Mouse (Mus musculus): ENCODE data around the gene Apold1.

The Apold1 gene

GRCm38 (mm10) chr6:134972096-134972495 is 9.4 kb upstream of the Apold1 start:
- no peak for DNase-seq (ENCODE audit: extremely low read depth, low read depth)

- DNase-seq (ENCODE audit: extremely low read depth, low read depth), result no peak
Observed at GRCm38 (mm10) chr6:134976628-134977027, 4.9 kb upstream of the Apold1 start.

GRCm38 (mm10) chr6:134983529-134984370 is 2.2 kb downstream of the Apold1 start:
- peak; percentile 54 for DNase-seq (ENCODE audit: extremely low read depth, low read depth)

DNA sequence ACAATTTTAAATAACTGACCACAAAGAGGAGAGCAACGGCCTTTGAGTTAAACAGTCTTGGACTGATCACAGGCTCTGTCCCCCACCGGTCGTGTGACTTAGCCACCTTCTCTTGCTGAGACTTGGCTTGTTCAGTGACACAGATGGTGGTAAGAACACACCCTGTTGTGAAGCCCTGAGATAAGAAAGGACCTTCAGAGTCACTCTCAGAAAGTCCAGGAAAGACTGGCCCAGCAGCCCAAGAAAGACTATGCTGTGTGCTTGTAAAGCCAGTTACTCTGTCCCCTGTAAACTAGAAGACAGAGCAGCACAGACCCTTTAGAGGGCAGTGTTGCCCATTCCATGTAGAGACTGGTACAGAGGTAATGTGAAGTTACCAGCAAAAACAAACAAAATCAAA is 3.2 kb downstream of the Apold1 start:
- peak; percentile 80 for DNase-seq (ENCODE audit: extremely low read depth, low read depth)

GRCm38 (mm10) chr6:134988377-134988776 is 6.9 kb downstream of the Apold1 start:
- no peak for DNase-seq (ENCODE audit: extremely low read depth, low read depth)

DNA sequence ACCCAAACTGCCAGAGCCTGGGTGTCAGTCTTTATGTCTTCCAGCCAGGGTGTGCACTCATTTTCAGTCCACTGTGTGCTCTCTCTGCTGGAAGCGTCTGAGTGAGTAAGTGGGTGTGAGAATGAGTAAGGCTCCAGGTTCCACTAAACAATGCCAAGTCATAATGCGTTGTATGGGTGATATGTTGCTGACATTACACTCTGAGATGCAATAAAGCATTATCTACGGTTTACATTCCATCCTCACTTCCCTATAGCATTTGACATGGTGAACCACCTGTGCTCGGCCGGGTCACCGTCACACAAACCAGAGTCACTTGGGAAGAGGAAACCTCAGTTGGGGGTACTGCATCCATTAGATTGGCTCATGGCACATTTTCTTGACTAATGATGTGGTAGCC is 9.2 kb downstream of the Apold1 start:
- no peak for DNase-seq (ENCODE audit: extremely low read depth, low read depth)

GRCm38 (mm10) chr6:134994031-134994651 is 12.6 kb downstream of the Apold1 start:
- DNase-seq (ENCODE audit: extremely low read depth, low read depth), result no peak

DNA sequence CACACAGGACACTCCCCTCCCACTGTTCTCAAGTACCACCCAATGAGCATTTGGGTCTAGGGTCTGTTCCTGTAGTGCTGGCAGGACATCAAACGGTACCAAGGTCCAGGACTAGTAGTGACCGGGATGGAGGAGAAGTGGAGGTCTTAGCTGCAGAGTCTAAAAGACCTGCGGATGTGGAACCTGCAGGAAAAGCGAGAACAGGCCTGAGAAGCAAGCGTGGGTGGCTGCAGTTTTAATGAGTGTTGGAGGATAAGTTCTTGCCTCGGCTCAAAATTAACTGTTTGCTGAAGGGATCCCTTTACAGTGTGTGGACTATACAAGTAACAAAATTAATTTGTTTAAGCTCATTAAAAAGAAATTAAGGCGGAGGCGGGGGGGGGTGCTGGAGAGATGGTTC is 13.5 kb downstream of the Apold1 start:
- no peak for DNase-seq (ENCODE audit: extremely low read depth, low read depth)

- no peak for DNase-seq (ENCODE audit: extremely low read depth, low read depth)
Observed at GRCm38 (mm10) chr6:134996918-134997317, 15.4 kb downstream of the Apold1 start.

- no peak for DNase-seq (ENCODE audit: extremely low read depth, low read depth)
Observed at GRCm38 (mm10) chr6:134998076-134998475, 16.6 kb downstream of the Apold1 start.

DNA sequence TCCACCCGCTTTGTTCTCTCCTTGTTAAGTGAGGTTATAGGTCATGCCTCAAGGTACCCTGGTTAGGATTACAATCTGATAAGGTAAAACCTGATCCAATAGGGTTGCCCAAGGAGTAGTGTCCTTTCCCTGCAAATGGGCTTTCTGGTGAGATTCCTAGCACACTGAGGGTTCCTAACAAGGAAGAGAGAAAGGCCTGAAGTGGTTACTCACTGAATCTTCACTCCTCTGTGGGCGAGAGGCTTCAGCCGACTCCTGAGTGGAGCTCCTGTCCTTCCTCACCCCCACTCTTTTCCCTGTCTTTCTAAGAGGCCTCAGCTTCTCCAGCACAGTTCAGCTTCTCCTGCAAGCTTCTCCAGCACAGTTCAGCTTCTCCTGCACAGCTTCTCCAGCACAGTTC is 17.3 kb downstream of the Apold1 start:
- no peak for DNase-seq (ENCODE audit: extremely low read depth, low read depth)

- DNase-seq (ENCODE audit: extremely low read depth, low read depth), result no peak
Observed at GRCm38 (mm10) chr6:135000272-135000671, 18.8 kb downstream of the Apold1 start.

DNA sequence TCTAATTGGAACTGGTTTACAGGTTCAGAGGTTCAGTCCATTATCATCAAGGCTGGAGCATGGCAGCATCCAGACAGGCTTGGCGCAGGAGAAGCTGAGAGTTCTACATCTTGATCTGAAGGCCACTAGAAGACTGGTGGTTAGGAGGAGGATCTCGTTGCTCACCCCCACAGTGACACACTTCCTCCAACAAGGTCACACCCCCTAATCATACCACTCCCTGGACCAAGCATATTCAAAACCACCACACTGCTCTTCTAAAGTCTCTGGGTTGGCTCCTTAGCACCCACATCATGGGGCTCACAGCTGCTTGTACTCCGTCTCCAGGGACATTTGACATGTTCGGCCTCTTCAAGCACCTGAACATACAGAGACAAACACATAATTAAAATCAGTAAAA is 20.5 kb downstream of the Apold1 start:
- DNase-seq (ENCODE audit: extremely low read depth, low read depth), result no peak

- DNase-seq (ENCODE audit: extremely low read depth, low read depth), result no peak
Observed at GRCm38 (mm10) chr6:135006372-135006771, 24.9 kb downstream of the Apold1 start.

DNA sequence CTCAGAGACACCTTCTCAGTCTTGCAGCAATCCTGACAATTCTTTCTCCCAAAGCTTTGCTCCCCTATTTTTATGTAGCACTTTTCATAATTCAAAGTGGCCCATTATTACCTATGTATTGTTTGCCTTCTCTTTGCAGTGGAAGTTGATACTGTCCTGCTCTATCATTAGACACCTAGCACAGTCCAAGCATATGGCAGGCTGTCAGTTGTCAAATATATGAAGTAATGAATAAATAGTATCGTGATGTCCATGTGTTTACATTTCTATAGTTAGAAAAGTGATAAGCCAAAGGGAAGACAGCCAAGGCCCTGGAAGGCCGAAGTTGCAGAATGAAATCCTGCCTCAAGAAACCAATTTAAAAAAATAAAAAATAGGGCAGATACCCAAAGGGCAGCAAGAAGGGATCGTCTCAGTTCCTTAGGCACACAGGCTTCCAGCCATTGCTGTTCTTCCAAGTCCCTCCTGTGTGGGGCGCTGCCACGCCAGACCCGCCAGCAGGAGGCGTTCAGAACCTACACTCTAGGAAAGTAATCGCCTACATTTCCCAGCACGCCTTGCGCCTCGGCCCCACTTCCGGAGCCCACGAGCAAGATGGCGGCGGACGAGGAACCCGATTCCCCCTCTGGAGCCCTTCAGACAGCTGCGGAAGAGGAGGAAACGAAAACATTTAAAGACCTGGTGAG is 29.7 kb downstream of the Apold1 start, which contains the start of gene Ddx47:
Gene Ddx47, plus strand, starts transcription at position 565 of the 686 bp plus-strand sequence.
- DNase-seq (ENCODE audit: extremely low read depth, low read depth), result peak; percentile 86

DNA sequence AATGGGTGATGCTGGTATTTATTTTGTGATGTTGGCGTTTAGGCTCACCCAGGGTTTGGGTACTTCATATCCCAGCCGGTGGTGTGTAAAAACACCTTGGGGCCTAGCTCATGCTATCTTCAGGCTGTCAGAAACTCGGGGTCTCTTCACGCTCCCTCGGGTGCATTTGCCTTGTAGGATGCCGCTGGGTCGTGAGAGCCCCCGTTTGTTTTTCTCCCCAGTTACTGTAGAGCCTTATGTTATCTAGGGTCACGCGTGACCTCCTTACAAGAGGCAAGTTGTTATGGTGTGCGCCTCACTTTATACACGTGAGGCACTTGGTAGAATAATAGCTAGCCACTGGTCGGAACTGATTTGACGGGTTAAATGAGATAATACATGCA is 30.2 kb downstream of the Apold1 start:
- DNase-seq (ENCODE audit: extremely low read depth, low read depth), result no peak

DNA sequence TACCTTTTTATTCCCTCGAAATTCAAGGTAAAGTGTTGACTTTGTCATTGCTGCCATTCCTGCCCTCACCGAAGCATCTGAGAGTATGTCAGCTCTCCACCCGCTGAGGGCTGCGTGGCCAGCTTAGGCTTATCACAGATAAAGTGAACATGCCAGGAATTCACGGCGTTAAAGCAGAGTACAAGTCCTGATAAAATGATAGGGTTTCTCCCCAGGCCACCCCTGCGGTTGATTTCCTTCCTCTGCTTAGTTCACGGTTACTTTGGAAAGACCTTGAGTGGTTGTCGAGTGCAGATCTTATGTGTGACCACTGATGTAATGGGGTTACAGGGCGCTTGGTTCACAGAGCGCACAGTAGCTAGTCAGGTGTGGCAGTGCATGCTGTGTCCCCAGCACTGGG is 35.7 kb downstream of the Apold1 start:
- no peak for DNase-seq (ENCODE audit: extremely low read depth, low read depth)

GRCm38 (mm10) chr6:135019564-135019963 is 38.0 kb downstream of the Apold1 start:
- DNase-seq (ENCODE audit: extremely low read depth, low read depth), result no peak

DNA sequence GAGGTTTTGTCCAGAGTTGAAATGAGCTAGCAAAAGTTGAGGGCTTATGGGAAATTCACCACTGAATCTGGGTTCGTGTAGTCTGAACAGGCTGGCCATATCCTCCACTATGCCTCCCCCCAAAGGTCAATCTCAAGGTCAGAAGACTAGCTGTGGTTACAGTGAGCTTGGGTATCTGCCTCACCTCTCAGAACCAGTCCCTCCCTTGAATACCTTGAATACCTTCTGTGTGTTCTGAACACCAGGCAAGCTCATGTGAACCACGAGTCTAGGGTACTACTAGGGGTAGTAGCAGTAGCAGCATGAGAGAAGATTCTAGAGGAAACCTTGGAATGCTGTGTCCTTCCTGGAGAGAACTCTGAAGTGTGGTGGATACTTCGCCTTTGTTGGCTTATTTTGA is 40.1 kb downstream of the Apold1 start:
- DNase-seq (ENCODE audit: extremely low read depth, low read depth), result no peak

DNA sequence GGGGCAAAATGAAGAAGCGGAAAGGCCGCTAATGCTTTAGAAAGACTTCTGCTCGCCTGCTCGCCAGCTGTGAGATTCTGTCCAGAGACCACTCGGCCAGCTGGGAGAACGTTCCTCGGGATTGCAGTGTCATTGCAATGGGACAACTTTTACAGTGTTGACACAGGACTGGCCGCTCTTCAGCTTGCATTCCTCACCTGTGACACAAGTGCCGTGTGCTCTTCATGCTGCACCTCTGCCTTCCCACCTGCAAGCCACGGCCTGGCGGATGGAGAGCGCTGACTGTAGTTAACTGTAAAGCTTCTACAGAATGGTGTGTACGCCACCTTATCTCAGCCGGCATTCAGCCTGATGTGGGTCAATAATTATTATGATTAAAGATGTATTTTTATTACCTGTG is 41.9 kb downstream of the Apold1 start:
- no peak for DNase-seq (ENCODE audit: extremely low read depth, low read depth)

- peak; percentile 28 for DNase-seq (ENCODE audit: extremely low read depth, low read depth)
Observed at GRCm38 (mm10) chr6:135024781-135025420, 43.4 kb downstream of the Apold1 start.

DNA sequence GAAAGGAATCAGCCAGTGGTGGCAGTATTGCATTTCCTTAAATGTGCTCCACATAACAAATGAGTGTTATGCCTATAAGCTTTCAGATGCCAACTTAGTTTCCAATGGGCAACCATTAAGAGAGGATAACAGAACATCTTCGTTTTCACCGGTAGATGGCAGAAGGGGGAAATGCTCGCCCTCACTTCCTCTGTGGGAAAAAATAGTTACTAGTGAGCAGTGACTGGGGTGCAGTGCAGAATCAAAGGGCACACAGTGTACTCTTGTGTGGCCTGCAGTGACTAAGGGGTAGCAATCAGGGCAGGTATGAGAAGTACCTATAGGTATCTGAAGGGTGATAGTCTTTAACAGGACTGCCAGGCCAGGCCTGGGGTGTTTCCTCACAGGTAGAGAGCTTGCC is 44.7 kb downstream of the Apold1 start:
- peak; percentile 30 for DNase-seq (ENCODE audit: extremely low read depth, low read depth)

Data from MEL-GATA-1-ER (cell line).